Mouse (Mus musculus) bone marrow, adult 2 months (tissue): ENCODE results near the gene Bscl2. TPM values are rescaled to one million over a fixed set of nuclear protein-coding genes. Genes with fewer than 3 reads are reported as not detected.
"Not testable (repeated sequence)": the region's sequence is repeated elsewhere in the genome, so short reads cannot be mapped to it uniquely, and the experiment has no call there.

Experiments
- H3K27ac ChIP-seq: fragments of 200-500 bp; 2 replicates; pipeline ENCODE4 v1.5.1; 2012; ENCODE audit warnings: low read depth, mild to moderate bottlenecking, control low read depth, inconsistent platforms, low read length; ENCODE audit not compliant: control insufficient read depth, poor library complexity, insufficient read depth
- H3K4me1 ChIP-seq: fragments of 200-500 bp; 2 replicates; pipeline ENCODE4 v1.6.1; 2011; ENCODE audit warnings: low read length; ENCODE audit not compliant: control insufficient read depth, insufficient read depth
- H3K4me3 ChIP-seq: fragments of 200-500 bp; replicated peaks from 2 replicates; pipeline ENCODE3; 2011; ENCODE audit warnings: mild to moderate bottlenecking, low read depth, low read length, control low read depth; ENCODE audit not compliant: control insufficient read depth
- CTCF ChIP-seq: fragments of 200-500 bp; IDR thresholded peaks from 2 replicates; pipeline ENCODE4 v1.5.1; 2011; ENCODE audit warnings: low read length, control low read depth; ENCODE audit not compliant: control insufficient read depth, insufficient read depth
- POLR2A ChIP-seq: fragments of 200-500 bp; IDR thresholded peaks from 2 replicates; pipeline ENCODE4 v1.6.1; 2011; ENCODE audit warnings: low read depth, mild to moderate bottlenecking, control low read depth, low read length, borderline replicate concordance; ENCODE audit not compliant: control insufficient read depth
- WGBS: fragments of 180-500 bp; shearing (Covaris S2); methylation state at CpG from one replicate; pipeline ENCODE4 v1.1.7; 2018; 5-methylcytosine and 5-hydroxymethylcytosine counted together
- polyA plus RNA-seq: library from polyadenylated mRNA; stranded (reverse); fragments of >200 nt; gene quantifications from 2 replicates; pipeline ENCODE4 v1.2.4, GENCODE M21; 2011; ENCODE audit warnings: low replicate concordance; ENCODE audit not compliant: missing spikeins, insufficient read depth, insufficient read length

The Bscl2 gene
- polyA plus RNA-seq, 1 experiment: 46.2 TPM

GRCm38 (mm10) chr19:8888511-8889385 lies 51.5 kb downstream of the Bscl2 start, which contains the start of the genes 1810009A15Rik and Gm49416:
Gene 1810009A15Rik, plus strand, starts transcription at chr19:8888853.
Gene Gm49416, plus strand, starts transcription at chr19:8888926.
- H3K4me3 ChIP-seq: peak within 1 kb of the TSS; percentile 98

DNA sequence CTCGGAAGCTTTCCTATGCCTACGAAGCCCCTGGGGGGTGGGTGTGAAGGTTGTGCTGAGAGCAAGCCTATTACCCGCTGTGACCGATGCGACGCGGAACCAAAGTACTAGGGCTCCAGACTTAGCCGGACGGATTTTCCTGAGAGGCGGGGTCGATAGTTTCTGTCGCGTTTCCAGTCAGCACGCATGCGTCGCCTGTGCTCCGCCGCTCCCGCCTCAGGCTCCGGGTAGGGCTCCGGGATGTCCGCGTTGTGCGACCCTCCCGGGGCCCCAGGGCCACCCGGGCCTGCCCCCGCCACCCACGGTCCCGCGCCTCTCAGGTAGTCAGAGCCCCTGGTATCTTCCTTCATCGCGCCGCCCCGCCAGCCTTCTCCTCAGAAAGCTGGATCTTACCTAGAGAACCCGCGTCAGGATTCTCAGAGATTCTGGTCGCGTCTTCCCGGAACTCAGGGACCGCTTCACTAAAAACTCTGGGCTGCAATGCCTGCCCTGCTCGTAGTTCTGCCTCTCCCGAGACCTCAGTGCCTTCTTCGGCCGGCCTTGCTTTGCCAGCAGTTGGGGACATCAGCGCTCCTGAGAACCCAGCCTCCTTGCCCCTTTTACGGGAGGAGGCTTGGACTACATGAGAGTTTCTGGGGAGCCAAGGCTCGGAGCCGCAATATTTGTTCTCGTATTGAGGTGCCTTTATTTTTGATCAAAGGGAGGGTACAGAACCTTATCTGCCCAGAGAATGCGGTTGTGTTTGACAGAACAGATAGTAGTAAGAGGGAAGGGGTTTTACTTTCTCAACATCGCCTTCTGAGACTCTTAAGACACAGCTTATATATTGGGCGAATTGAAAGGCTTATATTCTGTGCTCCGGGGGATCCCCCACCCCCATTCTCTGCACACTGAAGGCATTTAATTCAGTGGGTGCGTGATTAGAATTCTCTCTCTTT lies 55.8 kb downstream of the Bscl2 start, which contains the start of gene Ints5:
Gene Ints5 (plus strand): TSS at position 177 of the 938 bp plus-strand sequence.
- TF ChIP-seq POLR2A (peak; percentile 77), CTCF (no peak)
- 1% methylated on average over 54 of the region's 54 CpGs for WGBS

More at GRCm38 (mm10) chr19:8888511-8889385, 51.5 kb downstream of the Bscl2 start, which contains the start of the genes 1810009A15Rik and Gm49416:
- Histone ChIP-seq H3K27ac (peak within 1 kb of the TSS; percentile 87), H3K4me1 (peaks cover 3% of the 10 kb centered on the region; the same call in 1 of the 2 replicates)
- WGBS: under 1% methylated on average over 58 of the region's 58 CpGs
- TF ChIP-seq CTCF (0 out of 2 replicates have a peak, but pooled peaks have one; percentile 0), POLR2A (peak; percentile 91)

GRCm38 (mm10) chr19:8895397-8895960 lies 58.2 kb downstream of the Bscl2 start:
- H3K4me1 ChIP-seq: peaks cover 6% of the 10 kb centered on the region; the same call in 1 of the 2 replicates
- 87% methylated on average over 9 of the region's 9 CpGs for WGBS
- no peak overlapping the region for H3K4me3 ChIP-seq
- no peak for TF ChIP-seq CTCF
- no peak overlapping the region for H3K27ac ChIP-seq

More for the DNA sequence above, 55.8 kb downstream of the Bscl2 start, which contains the start of gene Ints5:
- Histone ChIP-seq H3K4me3 (peak within 1 kb of the TSS; percentile 71), H3K4me1 (peaks cover 5% of the 10 kb centered on the region; the same call in 1 of the 2 replicates), H3K27ac (peak within 1 kb of the TSS; percentile 64)

DNA sequence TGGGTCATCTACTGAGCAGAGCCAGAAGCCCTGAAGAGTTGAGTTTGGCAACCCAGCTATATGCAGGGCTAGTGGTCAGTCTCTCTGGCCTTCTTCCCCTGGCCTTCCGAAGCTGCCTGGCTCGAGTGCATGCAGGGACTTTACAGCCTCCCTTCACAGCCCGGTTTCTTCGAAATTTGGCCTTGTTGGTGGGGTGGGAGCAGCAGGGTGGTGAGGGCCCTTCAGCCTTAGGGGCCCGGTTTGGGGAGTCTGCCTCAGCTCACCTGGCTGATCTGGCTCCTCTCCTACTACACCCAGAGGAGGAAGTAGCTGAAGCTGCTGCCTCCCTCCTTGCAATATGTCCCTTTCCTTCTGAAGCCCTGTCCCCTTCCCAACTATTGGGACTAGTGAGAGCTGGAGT lies 59.0 kb downstream of the Bscl2 start:
- not testable (repeated sequence) for H3K4me3 ChIP-seq
- 66% methylated on average over 5 of the region's 5 CpGs for WGBS

GRCm38 (mm10) chr19:8897211-8897864 lies 60.1 kb downstream of the Bscl2 start:
- Histone ChIP-seq H3K27ac (peak overlapping the region; percentile 75), H3K4me3 (peak overlapping the region; percentile 76)
- WGBS: 41% methylated on average over 21 of the region's 21 CpGs
- H3K4me1 ChIP-seq: not testable (repeated sequence)

More for the DNA sequence above, 59.0 kb downstream of the Bscl2 start:
- not testable (repeated sequence) for H3K4me1 ChIP-seq
- peak overlapping the region; percentile 75; the same call in 1 of the 2 replicates for H3K27ac ChIP-seq

DNA sequence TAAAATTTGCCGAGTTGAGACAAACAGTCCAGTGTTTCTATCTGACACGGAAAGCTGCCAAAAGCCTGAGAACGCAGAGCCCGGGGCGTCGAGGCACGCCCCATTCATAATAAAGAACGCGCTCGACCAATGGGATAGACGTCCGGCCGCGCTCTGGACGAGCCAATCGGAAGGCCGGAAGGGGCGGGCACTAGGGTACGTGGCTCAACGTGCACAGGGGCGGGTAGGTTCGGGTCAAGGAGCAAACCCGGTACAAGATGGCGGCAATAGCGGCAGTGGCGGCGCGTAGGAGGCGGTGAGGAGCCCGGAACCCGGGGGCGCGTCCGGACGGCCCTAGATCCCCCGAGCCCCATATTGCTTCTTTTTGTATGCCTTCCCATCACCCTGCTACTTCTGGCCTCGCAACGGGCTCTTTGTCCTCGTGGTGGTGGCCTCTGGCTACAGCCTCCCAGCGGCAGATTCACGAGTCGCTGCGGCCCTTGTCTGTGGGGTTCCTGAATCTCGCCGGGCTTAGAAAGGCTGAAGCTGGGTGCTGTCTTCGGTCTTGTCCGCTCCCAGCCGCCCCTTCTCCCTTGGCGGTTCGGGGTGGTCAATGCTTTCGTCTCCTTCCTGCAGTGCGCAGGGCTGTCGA lies 60.7 kb downstream of the Bscl2 start, which contains the start of gene Ganab:
Gene Ganab (plus strand): TSS at position 207 of the 631 bp plus-strand sequence.
- WGBS: under 1% methylated on average over 53 of the region's 53 CpGs
- Histone ChIP-seq H3K27ac (peak within 1 kb of the TSS; percentile 75), H3K4me1 (peaks cover 4% of the 10 kb centered on the region; the same call in 1 of the 2 replicates), H3K4me3 (peak within 1 kb of the TSS; percentile 76)
- TF ChIP-seq POLR2A: peak; percentile 91
- no peak for TF ChIP-seq CTCF

Other genes with a start within 250 kb of the Bscl2 start
- gene Slc22a8, start 246.2 kb upstream of the Bscl2 start, polyA plus RNA-seq: 0.29 and 1.5 TPM in 2 replicates
- 0.75 TPM in 1 of 2 replicates, not detected in the other for gene Slc22a6, start 219.4 kb upstream of the Bscl2 start, polyA plus RNA-seq
- gene Chrm1, start 173.7 kb upstream of the Bscl2 start, polyA plus RNA-seq: 0.32 TPM in 1 of 2 replicates, not detected in the other
- gene Slc3a2, start 114.1 kb upstream of the Bscl2 start, polyA plus RNA-seq: 58.4 and 65.7 TPM in 2 replicates
- 40.8 and 121 TPM in 2 replicates for gene Wdr74, start 101.6 kb upstream of the Bscl2 start, polyA plus RNA-seq
- gene 1700092M07Rik, start 96.7 kb upstream of the Bscl2 start, polyA plus RNA-seq: 3.4 and 3.7 TPM in 2 replicates
- 62.1 and 83.9 TPM in 2 replicates for gene Stx5a, start 96.1 kb upstream of the Bscl2 start, polyA plus RNA-seq
- 488 and 589 TPM in 2 replicates for gene Nxf1, start 80.4 kb upstream of the Bscl2 start, polyA plus RNA-seq
- 27.1 and 53.1 TPM in 2 replicates for gene Tmem223, start 66.5 kb upstream of the Bscl2 start, polyA plus RNA-seq
- 52.1 and 62.1 TPM in 2 replicates for gene Tmem179b, start 63.0 kb upstream of the Bscl2 start, polyA plus RNA-seq
- 6.4 and 14.7 TPM in 2 replicates for gene Taf6l, start 51.0 kb upstream of the Bscl2 start, polyA plus RNA-seq
- 38.0 and 61.1 TPM in 2 replicates for gene Polr2g, start 38.9 kb upstream of the Bscl2 start, polyA plus RNA-seq
- gene Zbtb3, start 34.9 kb upstream of the Bscl2 start, polyA plus RNA-seq: 1.1 and 3.0 TPM in 2 replicates
- 18.1 and 20.3 TPM in 2 replicates for gene Ttc9c, start 18.1 kb upstream of the Bscl2 start, polyA plus RNA-seq
- gene Hnrnpul2, start 17.5 kb upstream of the Bscl2 start, polyA plus RNA-seq: 62.2 and 84.9 TPM in 2 replicates
- 6.4 and 8.2 TPM in 2 replicates for gene AC129217.1, start 7.7 kb upstream of the Bscl2 start, polyA plus RNA-seq
- 1.5 TPM in 1 of 2 replicates, not detected in the other for gene Gng3, start 1.7 kb downstream of the Bscl2 start, polyA plus RNA-seq
- 0.40 and 0.62 TPM in 2 replicates for gene Lrrn4cl, start 13.3 kb downstream of the Bscl2 start, polyA plus RNA-seq
- gene Ubxn1, start 34.0 kb downstream of the Bscl2 start, polyA plus RNA-seq: 110 and 112 TPM in 2 replicates
- gene Uqcc3, start 43.5 kb downstream of the Bscl2 start, polyA plus RNA-seq: 25.7 and 27.0 TPM in 2 replicates
- gene Lbhd1, start 46.3 kb downstream of the Bscl2 start, polyA plus RNA-seq: 1.6 and 2.1 TPM in 2 replicates
- not detected in 2 replicates for gene Gm49403, start 46.5 kb downstream of the Bscl2 start, polyA plus RNA-seq
- 50.8 and 83.6 TPM in 2 replicates for gene 1810009A15Rik, start 51.4 kb downstream of the Bscl2 start, polyA plus RNA-seq
- not detected in 2 replicates for gene Gm49416, start 51.5 kb downstream of the Bscl2 start, polyA plus RNA-seq
- 6.7 and 12.1 TPM in 2 replicates for gene Ints5, start 55.5 kb downstream of the Bscl2 start, polyA plus RNA-seq
- gene Ganab, start 60.6 kb downstream of the Bscl2 start, polyA plus RNA-seq: 41.4 and 61.7 TPM in 2 replicates
- 45.8 and 58.5 TPM in 2 replicates for gene B3gat3, start 82.9 kb downstream of the Bscl2 start, polyA plus RNA-seq
- 3.6 and 9.7 TPM in 2 replicates for gene Rom1, start 91.9 kb downstream of the Bscl2 start, polyA plus RNA-seq
- 31.1 and 54.7 TPM in 2 replicates for gene Eml3, start 92.1 kb downstream of the Bscl2 start, polyA plus RNA-seq
- gene Mta2, start 104.4 kb downstream of the Bscl2 start, polyA plus RNA-seq: 67.4 and 91.6 TPM in 2 replicates
- 10.7 and 19.1 TPM in 2 replicates for gene Tut1, start 116.4 kb downstream of the Bscl2 start, polyA plus RNA-seq
- gene Eef1g, start 129.6 kb downstream of the Bscl2 start, polyA plus RNA-seq: 129 and 224 TPM in 2 replicates
- gene Ahnak, start 151.8 kb downstream of the Bscl2 start, polyA plus RNA-seq: 17.4 and 40.1 TPM in 2 replicates